Mouse (Mus musculus) gastrocnemius, postnatal 10 days (tissue): ENCODE measurements around the gene Abcc1. TPM values are rescaled to one million over a fixed set of nuclear protein-coding genes. Genes with fewer than 3 reads are reported as not detected.

Source experiments
- DNase-seq: peaks from one replicate; pipeline ENCODE4 v3.0.0; 2021; ENCODE audit warnings: mixed read lengths
- total RNA-seq, 2 experiments: library from RNA; stranded (reverse); gene quantifications; 2 replicates each; pipeline ENCODE4 v1.2.3; 2021

Abcc1 gene
- total RNA-seq, 2 experiments from 2014 or later = 30.2 to 37.6 TPM

DNA sequence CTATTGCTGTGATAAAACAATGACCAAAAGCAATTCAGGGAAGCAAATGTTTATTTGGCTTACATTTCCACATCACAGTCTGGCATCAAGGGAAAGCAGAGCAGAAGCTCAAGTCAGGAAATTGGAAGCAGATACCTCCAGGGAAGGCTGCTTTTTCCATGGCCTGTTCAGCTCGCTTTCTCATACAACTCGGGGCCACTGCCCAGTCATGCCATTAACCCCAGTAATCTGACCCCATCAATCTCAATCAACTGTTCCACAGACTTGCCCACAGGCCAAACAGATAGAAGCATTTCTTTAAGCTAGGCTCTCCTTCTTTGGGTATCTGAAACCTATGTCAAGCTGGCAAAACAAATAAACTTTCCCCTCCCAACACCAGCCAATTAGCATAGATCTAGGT, 145.1 kb downstream of the Abcc1 start:
- DNase-seq = no peak

Other genes starting within 250 kb of the Abcc1 start
- gene Nde1, start 198.3 kb upstream of the Abcc1 start, total RNA-seq = 10 to 100 TPM; 26.3 to 31.1 TPM
- gene Marf1, start 198.2 kb upstream of the Abcc1 start, total RNA-seq = 10 to 100 TPM; 17.5 to 24.2 TPM
- 10 to 100 TPM; 20.3 to 24.0 TPM for gene Myh11, start 70.2 kb upstream of the Abcc1 start, total RNA-seq
- 10 to 100 TPM; 60.0 to 65.4 TPM for gene Fopnl, start 44.2 kb upstream of the Abcc1 start, total RNA-seq
- not detected for gene A630010A05Rik, start 200.8 kb downstream of the Abcc1 start, total RNA-seq